Mouse (Mus musculus) CH12.LX (cell line): ENCODE measurements around the gene Olfr1393. TPM values are rescaled to one million over a fixed set of nuclear protein-coding genes. Genes with fewer than 3 reads are reported as not detected.

Source experiments
- DNase-seq: peaks from one replicate; pipeline ENCODE4 v3.0.0-alpha.2; 2013; ENCODE audit errors: extremely low read depth
- H3K27ac ChIP-seq: 2 replicates; pipeline ENCODE4 v1.5.1; 2012; ENCODE audit warnings: low read depth, mild to moderate bottlenecking, control low read depth, moderate library complexity; ENCODE audit not compliant: insufficient read depth
- H3K27me3 ChIP-seq: replicated peaks from 2 replicates; pipeline ENCODE3; 2012; ENCODE audit warnings: inconsistent platforms
- H3K36me3 ChIP-seq, 2 experiments: replicated peaks in 1 of 2; 2 replicates each; pipeline versions ENCODE3 to v1.6.1; 2012; ENCODE audit warnings: inconsistent platforms in 1 of 2, low read length in 1 of 2, mild to moderate bottlenecking in 1 of 2, mixed read lengths in 1 of 2, moderate library complexity in 1 of 2; ENCODE audit not compliant: control insufficient read depth in 1 of 2, insufficient read depth in 1 of 2
- H3K4me1 ChIP-seq, 2 experiments: 2 replicates each; pipeline ENCODE4 v1.6.1; 2012; ENCODE audit warnings: inconsistent platforms in 1 of 2, moderate library complexity in 1 of 2; ENCODE audit not compliant: insufficient read depth in 2 of 2, control insufficient read depth in 1 of 2
- H3K4me2 ChIP-seq: 2 replicates; pipeline ENCODE4 v1.6.1; 2012; ENCODE audit warnings: low read depth, mild to moderate bottlenecking, control low read depth; ENCODE audit not compliant: poor library complexity, insufficient read depth, severe bottlenecking
- H3K4me3 ChIP-seq, 3 experiments: fragments of 150-350 bp in 1 of 3; sonication (generic) in 1 of 3; replicated peaks in 1 of 3; 2 replicates each; pipeline versions ENCODE3 to v1.5.1; 2011 to 2012; ENCODE audit warnings: low read depth in 2 of 3, low read length in 2 of 3, mild to moderate bottlenecking in 2 of 3, moderate library complexity in 2 of 3, control low read depth in 1 of 3, improper control_type of control experiment in 1 of 3, inconsistent platforms in 1 of 3, mixed read lengths in 1 of 3; ENCODE audit not compliant: poor library complexity in 1 of 3
- H3K79me2 ChIP-seq: replicated peaks from 2 replicates; pipeline ENCODE4 v1.6.1; 2012; ENCODE audit warnings: mild to moderate bottlenecking, moderate library complexity; ENCODE audit not compliant: control insufficient read depth, poor library complexity, insufficient read depth, severe bottlenecking; ENCODE audit errors: extremely low read depth
- H3K9ac ChIP-seq: 2 replicates; pipeline ENCODE4 v1.6.1; 2012; ENCODE audit warnings: low read depth, mild to moderate bottlenecking, control low read depth, moderate library complexity; ENCODE audit not compliant: insufficient read depth
- H3K9me3 ChIP-seq: replicated peaks from 2 replicates; pipeline ENCODE3; 2012; ENCODE audit warnings: low read length, inconsistent platforms, mixed read lengths
- BHLHE40 ChIP-seq: IDR thresholded peaks from 2 replicates; pipeline ENCODE4 v1.6.1; 2011; ENCODE audit warnings: mild to moderate bottlenecking, low read depth, low read length, improper control_type of control experiment
- CHD1 ChIP-seq: IDR thresholded peaks from 2 replicates; pipeline ENCODE4 v1.6.1; 2012; ENCODE audit warnings: low read depth, low read length, improper control_type of control experiment, inconsistent platforms
- CHD2 ChIP-seq: IDR thresholded peaks from 2 replicates; pipeline ENCODE4 v1.6.1; 2011; ENCODE audit warnings: low read length, improper control_type of control experiment
- E2F4 ChIP-seq: IDR thresholded peaks from 2 replicates; pipeline ENCODE4 v1.6.1; 2011; ENCODE audit warnings: low read depth, low read length, improper control_type of control experiment; ENCODE audit not compliant: insufficient replicate concordance
- ELF1 ChIP-seq: IDR thresholded peaks from 2 replicates; pipeline ENCODE4 v1.6.1; 2014; ENCODE audit warnings: low read depth, mild to moderate bottlenecking, inconsistent platforms, low read length, improper control_type of control experiment
- GABPA ChIP-seq: IDR thresholded peaks from 2 replicates; pipeline ENCODE4 v1.6.1; 2012; ENCODE audit warnings: low read depth, low read length, improper control_type of control experiment, inconsistent platforms; ENCODE audit not compliant: insufficient replicate concordance
- IRF4 ChIP-seq: IDR thresholded peaks from 2 replicates; pipeline ENCODE4 v1.6.1; 2014; ENCODE audit warnings: low read depth, mild to moderate bottlenecking, inconsistent platforms, low read length, improper control_type of control experiment
- JUND ChIP-seq: conservative IDR thresholded peaks from 2 replicates; pipeline ENCODE4 v1.6.1; 2011; ENCODE audit warnings: low read depth, low read length, improper control_type of control experiment
- MYC ChIP-seq: IDR thresholded peaks from 2 replicates; pipeline ENCODE4 v1.6.1; 2011; ENCODE audit warnings: low read depth, mild to moderate bottlenecking, improper control_type of control experiment, low read length
- NRF1 ChIP-seq: IDR thresholded peaks from 2 replicates; pipeline ENCODE4 v1.6.1; 2014; ENCODE audit warnings: low read depth, mild to moderate bottlenecking, inconsistent platforms, low read length, improper control_type of control experiment, moderate library complexity
- POLR2A ChIP-seq: IDR thresholded peaks from 2 replicates; pipeline ENCODE4 v1.6.1; 2011; ENCODE audit warnings: low read depth, mild to moderate bottlenecking, improper control_type of control experiment, low read length
- SMC3 ChIP-seq: IDR thresholded peaks from 2 replicates; pipeline ENCODE4 v1.6.1; 2011; ENCODE audit warnings: low read depth, low read length, improper control_type of control experiment
- USF2 ChIP-seq: conservative IDR thresholded peaks from 2 replicates; pipeline ENCODE4 v1.6.1; 2011; ENCODE audit warnings: low read depth, low read length, improper control_type of control experiment
- ZMIZ1 ChIP-seq: IDR thresholded peaks from 2 replicates; pipeline ENCODE4 v1.6.1; 2012; ENCODE audit warnings: low read depth, mild to moderate bottlenecking, inconsistent platforms, low read length, improper control_type of control experiment
- dilution Hi-C: fragments of 300-500 bp; cut with MboI; formaldehyde crosslinking; loops from 2 replicates; pipeline ENCODE4 v1.14.3; 2020; ENCODE audit warnings: low sequenced_read_pairs; ENCODE audit not compliant: extremely low pct_unique_long_range_greater_than_20kb, extremely low pct_ligation_motif_present
- in situ Hi-C: fragments of 300-500 bp; cut with MboI; formaldehyde crosslinking; loops from 3 replicates; pipeline ENCODE4 v1.14.3; 2019; ENCODE audit warnings: low sequenced_read_pairs, low pct_ligation_motif_present, low pct_unique_long_range_greater_than_20kb, mixed read lengths
- polyA plus RNA-seq: library from polyadenylated mRNA; unstranded; fragments of >175 nt; gene quantifications from 2 replicates; pipeline ENCODE4 v1.2.1, GENCODE M21; 2012; ENCODE audit warnings: low read depth; ENCODE audit not compliant: insufficient read length
- total RNA-seq, 2 experiments: library from RNA; depleted of rRNA; stranded (reverse); fragments of 300-350 nt in 1 of 2; fragments of >200 nt in 1 of 2; gene quantifications; 2 replicates each; pipeline ENCODE4 v1.2.3; 2012 to 2014

Gene Olfr1393
- total and polyA plus RNA-seq, 3 experiments, result 0.10 TPM; not detected in 2

GRCm38 (mm10) chr11:49267970-49268579 is 10.0 kb upstream of the Olfr1393 start:
- Histone ChIP-seq H3K27ac (no peak overlapping the region), H3K4me2 (no peak overlapping the region), H3K36me3 (peaks cover 26 to 42% of the 10 kb centered on the region in 2 experiments), H3K9ac (no peak overlapping the region), H3K9me3 (no peaks in the 10 kb centered on the region), H3K4me1 (peaks cover 0 to 3% of the 10 kb centered on the region in 2 experiments; a peak in 2 of 4 replicates), H3K79me2 (no peaks in the 10 kb centered on the region), H3K4me3 (no peak overlapping the region), H3K27me3 (no peaks in the 10 kb centered on the region)
- dilution Hi-C loops (no loop called here), in situ Hi-C loops (loop anchor here (10.0 to 25.0 kb wide), 2 partner anchors 156 to 483 kb away; partner anchors contain the start of gene Olfr1396)
- TF ChIP-seq ELF1, result no peak
- no peak for TF ChIP-seq POLR2A
- no peak for TF ChIP-seq USF2
- TF ChIP-seq BHLHE40, result no peak
- TF ChIP-seq CHD2, result no peak
- no peak for TF ChIP-seq JUND
- no peak for TF ChIP-seq NRF1
- no peak for TF ChIP-seq IRF4
- no peak for TF ChIP-seq SMC3
- no peak for TF ChIP-seq ZMIZ1
- no peak for TF ChIP-seq CHD1
- no peak for DNase-seq

- H3K27me3 ChIP-seq, result no peaks in the 10 kb centered on the region
- H3K4me2 ChIP-seq, result no peak overlapping the region
- H3K9ac ChIP-seq, result no peak overlapping the region
- in situ Hi-C loops (loop anchor here (10.0 to 25.0 kb wide), 2 partner anchors 157 to 485 kb away; partner anchors contain the start of gene Olfr1396), dilution Hi-C loops (no loop called here)
- H3K79me2 ChIP-seq, result no peaks in the 10 kb centered on the region
- H3K36me3 ChIP-seq, result peaks cover 12 to 26% of the 10 kb centered on the region in 2 experiments
- H3K4me3 ChIP-seq, result no peak overlapping the region
- peaks cover 0 to 3% of the 10 kb centered on the region in 2 experiments; a peak in 2 of 4 replicates for H3K4me1 ChIP-seq
- no peak overlapping the region for H3K27ac ChIP-seq
- H3K9me3 ChIP-seq, result no peaks in the 10 kb centered on the region
- no peak for TF ChIP-seq ELF1
- no peak for TF ChIP-seq GABPA
- TF ChIP-seq E2F4, result no peak
- no peak for TF ChIP-seq NRF1
- TF ChIP-seq SMC3, result no peak
- no peak for TF ChIP-seq MYC
- no peak for DNase-seq
These were observed 8.3 kb upstream of the Olfr1393 start for GRCm38 (mm10) chr11:49269761-49270160.
